Mouse (Mus musculus): ENCODE measurements around the gene Hc.

- TF ChIP-seq POLR2A (IDR thresholded peaks at IDR 0.05; ENCODE audit: low read depth, low read length) (no peak), CTCF (IDR thresholded peaks at IDR 0.05; ENCODE audit: borderline replicate concordance, insufficient read depth, low read length) (no peak)
These were observed 95.9 kb downstream of the Hc start for GRCm38 (mm10) chr2:34965293-34965692.

Data from embryonic fibroblast, embryonic 13.5 days (primary cell).